Mouse (Mus musculus) frontal cortex, postnatal 36 days (tissue): ENCODE data around the gene Plxna1.

ENCODE experiments used
- DNase-seq, 2 experiments: peaks; one replicate each; pipeline ENCODE4 v3.0.0; 2022; ENCODE audit warnings: low spot score in 2 of 2

Plxna1 gene

GRCm38 (mm10) chr6:89285116-89285515 lies 77.3 kb downstream of the Plxna1 start:
- no peak for DNase-seq

- no peak for DNase-seq
Observed at GRCm38 (mm10) chr6:89283095-89283494, 79.3 kb downstream of the Plxna1 start.

GRCm38 (mm10) chr6:89282626-89283025 lies 79.8 kb downstream of the Plxna1 start:
- no peak for DNase-seq

DNA sequence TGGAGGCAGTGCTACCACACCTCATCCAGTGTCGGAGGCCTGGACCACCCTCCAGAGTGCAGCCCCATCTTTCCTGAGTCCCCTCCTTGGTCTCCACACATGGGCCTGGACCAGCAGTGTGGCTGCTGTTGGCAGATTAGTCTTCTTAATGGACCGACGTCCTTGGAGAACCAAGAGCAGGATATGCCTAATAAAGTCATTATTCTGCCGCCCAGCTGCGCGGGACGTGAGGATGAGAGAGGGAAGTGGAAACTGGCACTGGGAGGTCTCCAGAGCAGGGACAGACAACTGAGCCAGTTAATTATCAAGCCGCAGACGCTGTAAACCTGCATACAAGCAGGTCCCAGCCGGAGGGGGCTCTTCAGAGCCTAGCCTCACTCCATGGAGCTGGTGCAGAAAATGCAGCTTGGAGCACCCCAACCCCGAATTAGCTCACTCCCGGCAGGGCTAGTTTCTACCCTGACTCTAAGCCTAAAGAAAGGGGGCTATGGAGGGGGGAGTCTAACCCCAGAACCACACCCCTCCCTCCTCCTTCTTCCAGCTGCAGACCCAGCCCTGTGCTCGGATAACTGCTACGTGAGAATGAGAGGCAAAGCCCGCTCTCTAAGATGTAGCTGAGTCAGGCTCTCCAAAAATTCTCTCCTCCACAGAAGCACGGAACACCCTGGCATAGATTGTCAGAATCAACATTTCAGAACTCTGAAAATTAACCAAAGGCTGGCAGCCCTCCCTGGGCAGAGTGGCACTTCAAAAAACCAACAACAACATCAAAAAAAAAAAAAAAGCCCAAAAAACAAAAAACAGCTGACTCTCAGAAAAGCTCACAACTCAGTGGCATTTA lies 80.7 kb downstream of the Plxna1 start:
- no peak for DNase-seq

DNA sequence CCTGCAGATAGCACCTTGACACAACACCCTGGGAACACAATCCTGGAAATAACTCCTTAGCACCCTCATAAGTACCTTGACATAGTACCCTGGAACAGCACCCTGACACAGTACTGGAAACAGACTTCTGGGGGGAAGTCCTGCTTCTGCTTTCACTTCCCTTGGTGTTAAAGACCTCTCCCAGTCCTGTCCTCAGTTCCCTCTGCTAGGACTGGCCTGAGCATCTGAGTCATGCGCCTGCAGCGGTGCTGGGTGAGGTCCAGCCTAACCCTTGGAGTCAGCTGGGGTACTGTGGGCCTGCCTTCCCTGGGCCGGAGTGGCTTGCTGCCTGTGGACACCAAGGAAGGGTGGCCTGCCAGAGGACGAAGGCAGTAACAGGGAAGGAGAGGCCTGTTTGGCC lies 81.9 kb downstream of the Plxna1 start:
- no peak for DNase-seq

- peak in 1 of 2 experiments; percentile 17 for DNase-seq
Observed at GRCm38 (mm10) chr6:89271731-89272475, 90.5 kb downstream of the Plxna1 start.

DNA sequence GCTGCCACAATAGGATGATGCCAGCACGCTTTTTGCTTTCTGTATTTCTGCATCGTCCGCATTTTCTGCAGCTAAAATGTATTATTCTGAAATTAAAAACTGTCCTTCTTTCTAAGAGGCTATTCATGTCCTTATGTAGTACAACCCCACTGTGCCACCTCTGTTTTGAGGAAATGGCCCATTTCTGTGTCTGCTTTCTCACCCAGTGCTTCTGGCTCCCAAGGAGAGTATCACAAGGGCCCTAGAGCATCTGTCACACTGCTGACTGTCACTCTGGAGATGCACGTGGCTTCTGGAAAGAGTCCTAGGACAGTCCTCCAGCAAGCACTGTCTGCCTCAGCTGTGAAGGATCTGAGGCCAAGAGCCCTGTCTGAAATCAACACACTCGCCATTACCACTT lies 95.2 kb downstream of the Plxna1 start:
- no peak for DNase-seq
